Mouse (Mus musculus): ENCODE results near the gene Dram1.

DNA sequence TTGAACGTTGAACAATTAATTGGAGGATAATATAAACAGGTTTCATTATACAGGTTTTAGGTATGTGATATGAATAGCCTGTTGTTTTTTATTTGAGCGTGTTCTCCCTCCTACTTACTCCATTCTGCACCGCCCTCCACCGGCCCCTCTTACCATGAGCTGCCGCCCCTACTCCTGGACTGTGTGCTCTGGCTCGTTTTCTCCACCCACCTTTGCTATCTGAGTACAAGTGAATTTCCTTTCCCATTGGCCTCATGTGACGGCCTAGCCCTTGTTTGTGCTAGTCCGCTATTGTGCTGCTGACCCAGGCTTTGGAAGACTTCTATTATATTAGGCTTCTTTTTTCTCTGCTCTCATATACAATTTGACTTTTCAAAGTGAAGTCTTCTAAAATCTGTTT lies 91.6 kb downstream of the Dram1 start:
- TF ChIP-seq CTCF (conservative IDR thresholded peaks at IDR 0.05 in 1 of 2, IDR thresholded peaks at IDR 0.05 in 1 of 2; ENCODE audit: low read depth in 2 of 2, low read length in 2 of 2): no peak
- no peak for TF ChIP-seq MXI1 (IDR thresholded peaks at IDR 0.05; ENCODE audit: low read depth, low read length)
- TF ChIP-seq POLR2A (IDR thresholded peaks at IDR 0.05; ENCODE audit: low read depth, low read length): no peak
- no peak for TF ChIP-seq EP300 (IDR thresholded peaks at IDR 0.05; ENCODE audit: low read length)
- no peak for TF ChIP-seq TCF12 (IDR thresholded peaks at IDR 0.05; ENCODE audit: low read depth, low read length)
- TF ChIP-seq MEF2A (IDR thresholded peaks at IDR 0.05; ENCODE audit: borderline replicate concordance, low read depth, low read length): no peak
- TF ChIP-seq MAFK (IDR thresholded peaks at IDR 0.05; ENCODE audit: insufficient replicate concordance, low read length): no peak
- TF ChIP-seq MAX (IDR thresholded peaks at IDR 0.05; ENCODE audit: low read length): no peak
- TF ChIP-seq USF1 (IDR thresholded peaks at IDR 0.05; ENCODE audit: low read depth, low read length): no peak
- no peak for TF ChIP-seq GABPA (IDR thresholded peaks at IDR 0.05; ENCODE audit: insufficient replicate concordance, low read depth, low read length)
- no peak for TF ChIP-seq RCOR1 (conservative IDR thresholded peaks at IDR 0.05; ENCODE audit: low read depth, low read length)
- TF ChIP-seq ETS1 (conservative IDR thresholded peaks at IDR 0.05; ENCODE audit: low read depth, low read length): no peak

Measured in CH12.LX (cell line).